10 mouse cellular contexts compared by ENCODE assay signal in the genomic region with DNA sequence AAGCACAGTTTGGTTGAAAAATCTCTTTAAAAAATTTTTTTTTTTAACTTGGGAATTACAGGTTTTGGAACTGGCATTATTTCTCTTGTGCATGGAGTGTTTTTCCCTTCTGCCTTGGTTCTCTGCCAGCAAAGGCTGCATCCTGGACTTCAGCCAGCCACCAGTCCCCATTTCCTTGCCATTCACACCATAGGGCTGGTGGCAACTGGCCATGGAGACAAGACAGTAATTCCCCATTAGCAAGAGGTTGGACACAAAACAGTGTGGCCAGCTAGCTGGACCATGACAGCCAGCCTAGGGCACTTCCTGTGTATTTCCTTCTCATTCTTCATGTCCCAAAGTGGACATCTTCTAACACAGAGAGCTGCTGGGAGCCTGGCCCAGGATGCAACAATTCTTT. TPM values are rescaled to one million over a fixed set of nuclear protein-coding genes. Genes with fewer than 3 reads are reported as not detected.
DNase-seq lines count a peak whose midpoint lies in the region; ATAC-seq and TF ChIP-seq lines count a peak whose summit lies in the region.
"Had no signal": no experiment of that assay in that cellular context is flagged by ENCODE, and none has a peak within 500 bp of the region (broad histone marks: within the 10 kb centered on the region; RNA-seq: fewer than 3 reads in every experiment).

No protein-coding gene starts in this region.

- ATAC-seq in liver, postnatal 0 days = no peak
- ATAC-seq in liver, embryonic 12.5 days = no peak
- no peak for ATAC-seq in midbrain, embryonic 11.5 days (ENCODE audit: low FRiP score)
- ATAC-seq: Patski had no signal

- no peaks in the 10 kb centered on the region for H3K27me3 ChIP-seq in liver, postnatal 0 days (ENCODE audit: insufficient read depth, low read length)
- no peaks in the 10 kb centered on the region for H3K27me3 ChIP-seq in liver, embryonic 12.5 days (replicated peaks)
- no peaks in the 10 kb centered on the region for H3K27me3 ChIP-seq in midbrain, embryonic 11.5 days (ENCODE audit: control insufficient read depth, insufficient read depth, low read length)
- H3K27me3 ChIP-seq: Patski had no signal

- no peak overlapping the region for H3K27ac ChIP-seq in liver, postnatal 0 days (ENCODE audit: low read depth)
- no peak overlapping the region for H3K27ac ChIP-seq in liver, embryonic 12.5 days
- H3K27ac ChIP-seq in midbrain, embryonic 11.5 days (ENCODE audit: low read depth, low read length) = no peak overlapping the region

- no peak for TF ChIP-seq CTCF in liver, postnatal 0 days (IDR thresholded peaks at IDR 0.05; ENCODE audit: low read depth)

- DNase-seq in liver, postnatal 0 days = peak; percentile 39
- peak; percentile 93 for DNase-seq in cerebellum, adult 11-12 months
- peak; percentile 29 to 43 for DNase-seq in heart, postnatal 14 days
- DNase-seq in layer of hippocampus, adult 9-10 months (ENCODE audit: low spot score) = peak; percentile 25
- peak; percentile 82 for DNase-seq in midbrain, embryonic 11.5 days (ENCODE audit: low spot score, missing footprints)
- no peak for DNase-seq in B cell, adult 2 months
- DNase-seq in embryo, embryonic 10.5 days (ENCODE audit: low spot score) = no peak

- no peak overlapping the region for H3K4me2 ChIP-seq in liver, postnatal 0 days (ENCODE audit: low read depth, low read length)
- H3K4me2 ChIP-seq in liver, embryonic 12.5 days = no peak overlapping the region
- no peak overlapping the region for H3K4me2 ChIP-seq in midbrain, embryonic 11.5 days

- no peak for TF ChIP-seq EP300 in liver, postnatal 0 days (IDR thresholded peaks at IDR 0.05; ENCODE audit: low read depth)

- intact Hi-C loops in heart, postnatal 14 days (cut with DNase I) = no loop called here

- H3K36me3 ChIP-seq in liver, postnatal 0 days (replicated peaks; ENCODE audit: insufficient read depth, low read length) = no peaks in the 10 kb centered on the region
- H3K36me3 ChIP-seq in liver, embryonic 12.5 days = 0 out of 2 replicates have a peak, but pooled peaks cover 4% of the 10 kb centered on the region
- no peaks in the 10 kb centered on the region for H3K36me3 ChIP-seq in midbrain, embryonic 11.5 days (ENCODE audit: control insufficient read depth, insufficient read depth, low read length)

- H3K4me1 ChIP-seq in liver, postnatal 0 days (ENCODE audit: insufficient read depth) = no peaks in the 10 kb centered on the region
- no peaks in the 10 kb centered on the region; the same call in 1 of the 2 replicates for H3K4me1 ChIP-seq in liver, embryonic 12.5 days
- peaks cover 20% of the 10 kb centered on the region for H3K4me1 ChIP-seq in midbrain, embryonic 11.5 days (ENCODE audit: control insufficient read depth, insufficient read depth, low read length)

- H3K9me3 ChIP-seq in liver, postnatal 0 days (ENCODE audit: low read length) = no peaks in the 10 kb centered on the region
- H3K9me3 ChIP-seq in liver, embryonic 12.5 days (replicated peaks) = no peaks in the 10 kb centered on the region
- H3K9me3 ChIP-seq in midbrain, embryonic 11.5 days (ENCODE audit: control insufficient read depth, low read length) = no peaks in the 10 kb centered on the region
- H3K9me3 ChIP-seq: megakaryocyte, embryonic 14.5 days had no signal

- no peak overlapping the region for H3K9ac ChIP-seq in liver, postnatal 0 days (replicated peaks)
- no peak overlapping the region for H3K9ac ChIP-seq in liver, embryonic 12.5 days
- no peak overlapping the region for H3K9ac ChIP-seq in midbrain, embryonic 11.5 days (ENCODE audit: low read length)

- no peak overlapping the region for H3K4me3 ChIP-seq in liver, postnatal 0 days (ENCODE audit: low read depth, low read length)
- H3K4me3 ChIP-seq in liver, embryonic 12.5 days = no peak overlapping the region
- no peak overlapping the region for H3K4me3 ChIP-seq in midbrain, embryonic 11.5 days (ENCODE audit: low read depth, low read length)
- H3K4me3 ChIP-seq: megakaryocyte, embryonic 14.5 days had no signal

RNA-seq across cellular contexts. Expression of a gene that starts 53.4 kb away (rescaled TPM):
- polyA plus RNA-seq in liver, postnatal 0 days (2015; fragmentation: Nextera tagmentation; extraction: Ambion mirVana) = 1.8 and 2.2 TPM in 2 replicates
- polyA plus RNA-seq in liver, embryonic 12.5 days (2016; fragmentation: Nextera tagmentation; extraction: Ambion mirVana) = 2.4 and 3.1 TPM in 2 replicates
- total RNA-seq in heart, postnatal 14 days (2021) = 10 to 100 TPM; 69.9 to 70.5 TPM
- 4.9 and 6.9 TPM in 2 replicates for polyA plus RNA-seq in midbrain, embryonic 11.5 days (2014; fragmentation: Nextera tagmentation; extraction: Ambion mirVana)

Comparison
In these comparisons a context has a peak if more than half of its experiments do, and no peak if none do; other contexts are left out.
1. DNase-seq: peak in liver, postnatal 0 days (single experiment), cerebellum, adult 11-12 months (single experiment), heart, postnatal 14 days (2 of 2), layer of hippocampus, adult 9-10 months (single experiment) and midbrain, embryonic 11.5 days (single experiment); none in B cell, adult 2 months (0 of 2) and embryo, embryonic 10.5 days (single experiment).